Mouse (Mus musculus) liver, embryonic 14.5 days (tissue): ENCODE results near the gene Slc9a3.

Experiments
- CTCF ChIP-seq: IDR thresholded peaks from 2 replicates; pipeline ENCODE4 v1.5.1; 2016; ENCODE audit warnings: antibody characterized with exemption, low read depth, control low read depth
- EP300 ChIP-seq: IDR thresholded peaks from 2 replicates; pipeline ENCODE4 v1.6.1; 2016; ENCODE audit warnings: antibody characterized with exemption, low read depth

GRCm38 (mm10) chr13:74218441-74218840 is 97.2 kb downstream of the Slc9a3 start:
- TF ChIP-seq CTCF (no peak), EP300 (no peak)
